Mouse (Mus musculus) small intestine, adult 2 months (tissue): Measurements from ENCODE around the gene Lgals3bp.

Source experiments
- CTCF ChIP-seq: fragments of 200-500 bp; IDR thresholded peaks from 2 replicates; pipeline ENCODE4 v1.5.1; 2012; ENCODE audit warnings: low read depth, mild to moderate bottlenecking, control low read depth, inconsistent platforms, low read length, moderate library complexity, mixed read lengths; ENCODE audit not compliant: insufficient replicate concordance, insufficient read length; ENCODE audit errors: extremely low read depth
- POLR2A ChIP-seq: fragments of 200-500 bp; IDR thresholded peaks from 2 replicates; pipeline ENCODE4 v1.6.1; 2012; ENCODE audit warnings: low read depth, mild to moderate bottlenecking, control low read depth, inconsistent platforms, low read length, moderate library complexity

- TF ChIP-seq CTCF (no peak), POLR2A (no peak)
Measured at GRCm38 (mm10) chr11:118426765-118427164, 24.9 kb upstream of the Lgals3bp start.
